Mouse (Mus musculus): ENCODE measurements at regions not wholly inside any gene's neighbourhood (a gene's known extent, or its start where the extent isn't known, plus 50 kb on each side); places are given as distances from the start of the nearest gene placed in this dataset.

DNA sequence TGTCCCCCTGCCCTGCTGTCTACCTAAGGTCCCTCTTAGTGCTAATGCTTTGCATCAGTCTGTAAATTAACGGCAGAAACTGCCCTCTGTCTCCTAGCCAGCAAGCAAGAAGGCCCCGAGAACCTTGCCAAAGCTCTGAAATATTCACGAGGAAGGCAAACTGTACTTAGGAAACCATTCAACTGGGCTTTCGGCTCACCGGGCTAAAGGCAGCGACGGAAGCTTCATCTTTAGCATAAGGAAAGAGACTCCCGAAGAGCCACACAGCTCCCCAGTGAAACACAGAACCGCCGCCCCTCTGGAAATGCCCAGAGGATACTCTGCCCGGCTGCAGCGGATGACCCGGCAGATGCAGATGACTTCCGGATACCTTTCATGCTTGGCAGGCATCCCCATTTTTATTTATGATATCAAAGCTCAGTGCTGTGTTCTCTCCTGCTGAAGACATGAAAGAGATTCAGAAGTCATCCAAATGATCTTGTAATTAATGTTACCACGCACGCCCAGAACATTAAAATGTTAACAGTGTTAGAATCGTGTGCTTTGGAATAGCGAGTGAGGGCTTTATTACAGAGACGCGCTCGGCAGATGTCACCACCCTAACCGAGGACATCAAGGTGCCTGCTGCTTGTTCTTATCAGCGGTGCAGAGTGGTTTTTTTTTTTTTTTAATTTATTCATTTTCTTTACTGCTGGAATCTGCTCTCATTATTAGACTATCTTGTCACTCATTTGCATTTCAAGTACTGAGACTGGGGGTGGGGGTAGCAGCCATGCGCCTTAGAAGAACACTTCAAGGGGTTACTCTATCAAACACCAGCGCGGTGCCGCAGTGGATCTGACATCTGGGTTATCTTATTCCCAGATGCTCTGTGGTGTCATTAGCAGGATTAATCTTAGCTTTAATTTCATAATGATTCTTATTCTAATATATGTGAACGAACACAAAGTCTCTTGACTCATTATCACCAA lies 127.2 kb downstream of the Zfp326 start:
- TF ChIP-seq CTCF (IDR thresholded peaks at IDR 0.05; ENCODE audit: extremely low read depth, insufficient read depth, insufficient read length, insufficient replicate concordance) = no peak
- TF ChIP-seq POLR2A (IDR thresholded peaks at IDR 0.05; ENCODE audit: low read depth, low read length) = no peak

Data from spleen, adult 2 months (tissue).